Mouse (Mus musculus) layer of hippocampus, adult 9-10 months (tissue): ENCODE results near the gene Slc22a21.
A peak's percentile ranks its signal among the peaks of the same experiment; 100 is the strongest.
"Not testable (repeated sequence)": the region's sequence is repeated elsewhere in the genome, so short reads cannot be mapped to it uniquely, and the experiment has no call there.

Source experiments
- DNase-seq: peaks from one replicate; pipeline ENCODE4 v3.0.0; 2022; ENCODE audit warnings: low spot score

The Slc22a21 gene

DNA sequence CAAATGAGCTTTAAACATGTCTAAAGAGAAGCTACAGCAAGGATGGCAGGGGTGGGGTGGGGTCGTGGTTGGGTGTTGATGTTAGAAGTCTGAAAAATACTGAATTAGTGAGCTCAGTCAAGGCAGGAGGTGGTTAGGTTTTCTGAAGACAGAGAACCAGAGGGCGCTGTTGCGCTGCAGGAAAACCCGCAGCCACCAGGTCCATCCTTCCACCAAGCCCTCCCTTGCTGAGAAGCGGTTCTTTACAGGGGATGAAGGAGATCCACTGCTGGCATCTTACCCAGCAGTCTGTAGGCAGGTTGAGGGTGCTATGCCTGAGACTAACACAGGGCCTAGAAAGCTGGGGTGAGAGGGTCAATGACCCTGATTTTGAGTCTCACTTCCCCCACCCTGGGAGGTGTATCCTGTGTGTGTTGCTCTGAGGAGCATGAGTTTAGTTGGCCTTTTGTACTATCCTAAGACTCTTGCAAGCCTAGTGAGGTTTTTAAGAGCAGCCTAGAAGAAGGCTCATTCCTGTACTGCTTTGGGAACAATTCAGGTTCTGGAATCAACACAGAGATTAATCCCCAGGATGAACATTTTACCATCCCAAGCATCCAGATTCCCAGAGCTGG is 22.1 kb upstream of the Slc22a21 start:
- peak; percentile 39 for DNase-seq

DNA sequence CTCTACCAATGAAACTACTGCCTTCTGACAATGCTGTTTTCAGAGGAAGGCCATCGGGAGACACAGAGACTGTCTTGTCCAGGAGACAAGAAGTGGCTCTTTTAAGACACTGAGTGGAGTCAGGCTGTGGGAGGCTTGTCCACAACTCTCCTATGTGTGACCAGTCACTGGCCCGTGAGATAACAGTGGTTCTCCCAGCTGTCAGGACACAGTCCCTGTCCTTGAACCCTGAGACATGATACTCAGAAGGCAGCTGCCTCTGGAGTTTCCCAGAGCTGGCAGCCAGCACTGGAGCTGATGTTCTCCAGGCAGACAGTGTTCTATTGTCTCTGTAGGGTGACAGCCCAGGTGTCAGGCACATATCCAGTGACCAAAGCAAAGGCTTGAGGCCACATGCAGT is 17.5 kb upstream of the Slc22a21 start:
- DNase-seq: no peak

DNA sequence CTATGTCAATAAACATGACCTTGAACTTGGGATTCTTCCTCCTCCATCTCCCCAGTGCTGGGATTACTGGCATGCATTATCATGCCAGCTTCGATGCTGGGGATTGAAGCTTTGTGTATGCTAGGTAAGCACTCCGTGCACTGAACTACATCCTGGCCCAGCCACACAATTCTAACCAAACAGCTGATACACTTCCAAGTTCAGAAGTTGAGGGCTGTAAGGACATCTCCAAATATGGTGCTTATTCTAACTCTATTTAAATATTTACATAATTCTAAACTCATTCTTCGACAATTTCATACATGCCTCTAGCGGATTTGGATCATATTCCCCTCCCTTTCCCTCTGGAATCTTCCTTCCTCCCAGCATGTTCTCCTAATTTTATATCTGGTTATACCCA is 12.1 kb upstream of the Slc22a21 start:
- DNase-seq: no peak

DNA sequence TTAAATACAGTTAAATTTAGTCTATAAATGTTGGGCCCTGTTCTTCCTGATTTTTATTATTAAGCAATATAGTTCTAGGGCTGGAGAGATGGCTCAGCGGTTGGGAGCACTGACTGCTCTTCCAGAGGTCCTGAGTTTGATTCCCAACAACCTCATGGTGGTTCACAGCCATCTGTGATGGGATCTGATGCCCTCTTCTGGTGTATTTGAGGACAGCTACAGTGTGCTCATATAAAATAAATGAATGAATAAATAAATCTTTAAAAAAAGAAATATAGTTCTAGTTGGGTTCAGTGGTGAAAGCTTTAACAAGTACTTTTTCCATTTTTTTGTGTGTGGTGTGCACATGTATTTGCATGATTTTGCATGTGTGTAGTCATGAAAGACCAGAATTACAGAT is 9.1 kb upstream of the Slc22a21 start:
- no peak for DNase-seq

DNA sequence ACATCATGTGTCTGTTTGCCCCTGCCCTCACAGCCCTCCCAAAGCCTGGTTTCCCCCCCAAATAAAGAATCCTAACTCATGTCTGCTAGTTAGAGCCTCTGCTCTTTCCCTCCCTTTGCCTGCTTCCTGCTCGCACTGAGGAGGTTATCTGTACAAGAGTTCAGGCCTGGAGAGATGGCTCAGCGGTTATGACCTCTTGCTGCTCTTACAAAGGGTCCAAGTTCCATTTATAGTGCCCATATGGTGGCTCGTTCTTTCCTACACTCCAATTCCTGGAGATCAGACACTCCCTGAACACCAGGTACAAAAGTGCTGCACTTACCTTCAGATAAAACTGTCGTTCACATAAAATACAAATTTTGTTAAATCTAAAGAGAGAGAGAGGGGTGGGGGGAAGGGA is 7.9 kb upstream of the Slc22a21 start:
- DNase-seq: no peak

DNA sequence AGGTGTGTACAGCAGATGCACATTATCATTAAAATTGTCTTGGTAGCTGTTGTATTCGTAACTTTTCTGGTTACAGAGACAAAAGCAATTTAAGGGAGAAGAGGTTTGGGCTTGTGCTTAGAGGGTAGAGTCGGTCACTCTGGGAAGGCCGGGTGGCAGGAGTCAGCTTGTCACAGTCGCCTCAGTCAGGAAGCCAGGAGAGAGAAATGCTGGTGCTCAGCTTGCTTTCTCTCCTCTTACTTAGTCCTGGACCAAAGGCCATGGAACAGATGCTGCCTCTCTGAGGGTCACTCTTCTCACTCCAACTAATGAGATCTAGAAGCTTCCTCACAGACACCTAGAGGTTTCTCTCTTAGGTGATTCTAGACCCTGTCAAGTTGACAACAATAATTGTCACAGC is 1.3 kb upstream of the Slc22a21 start:
- no peak for DNase-seq

DNA sequence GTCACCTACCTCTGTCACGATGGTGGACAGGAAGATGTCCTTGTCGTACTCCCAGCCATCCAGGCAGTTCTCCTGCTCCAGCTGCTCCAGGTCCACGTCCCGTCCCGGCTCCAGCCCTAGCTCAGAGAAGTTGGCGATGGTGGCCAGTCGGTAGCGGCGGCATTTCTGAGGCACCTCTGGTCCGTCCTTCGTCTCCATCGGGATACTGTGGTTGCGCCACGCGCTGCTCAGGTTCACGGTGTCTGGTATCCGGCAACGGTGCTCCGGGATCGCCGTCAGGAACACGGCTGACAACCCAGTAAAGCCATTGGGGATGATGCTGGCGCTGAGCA is 710 bp downstream of the Slc22a21 start:
- DNase-seq: not testable (repeated sequence)

DNA sequence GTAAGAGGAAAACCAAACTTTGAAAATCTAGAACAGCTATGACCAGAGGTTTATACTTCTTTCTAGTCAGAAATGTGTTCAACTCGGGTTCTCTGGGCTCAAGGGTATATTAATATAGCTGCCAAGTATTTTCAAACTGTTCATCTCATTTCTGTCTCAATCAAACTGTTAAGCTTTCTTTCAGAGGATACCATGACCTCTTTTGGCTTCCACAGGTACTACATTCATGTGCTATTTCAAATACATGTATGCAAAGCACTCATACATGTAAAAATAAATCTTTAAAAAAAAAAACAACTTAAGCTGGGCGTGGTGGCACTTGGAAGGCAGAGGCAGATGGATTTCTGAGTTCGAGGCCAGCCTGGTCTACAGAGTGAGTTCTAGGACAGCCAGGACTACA is 2.5 kb downstream of the Slc22a21 start:
- DNase-seq: no peak

DNA sequence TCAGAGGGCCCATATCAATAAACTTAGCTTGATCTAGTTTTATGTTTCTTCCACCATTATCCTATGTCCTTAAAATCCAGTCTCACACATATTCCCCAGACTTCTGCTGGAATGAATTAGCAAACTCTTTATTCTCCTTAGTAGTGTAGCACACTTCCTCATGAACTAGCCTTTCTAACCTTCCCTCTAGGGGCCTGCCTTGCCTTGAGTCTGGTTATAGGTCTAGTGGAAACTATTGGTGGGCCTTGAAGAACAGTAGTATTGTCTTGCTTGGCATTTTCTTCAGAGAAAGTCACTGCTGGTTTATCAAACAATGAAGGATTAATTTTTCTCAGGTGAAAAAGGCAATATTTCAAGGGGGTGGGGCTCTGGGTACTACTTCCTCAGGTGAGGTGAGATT is 4.6 kb downstream of the Slc22a21 start:
- no peak for DNase-seq

DNA sequence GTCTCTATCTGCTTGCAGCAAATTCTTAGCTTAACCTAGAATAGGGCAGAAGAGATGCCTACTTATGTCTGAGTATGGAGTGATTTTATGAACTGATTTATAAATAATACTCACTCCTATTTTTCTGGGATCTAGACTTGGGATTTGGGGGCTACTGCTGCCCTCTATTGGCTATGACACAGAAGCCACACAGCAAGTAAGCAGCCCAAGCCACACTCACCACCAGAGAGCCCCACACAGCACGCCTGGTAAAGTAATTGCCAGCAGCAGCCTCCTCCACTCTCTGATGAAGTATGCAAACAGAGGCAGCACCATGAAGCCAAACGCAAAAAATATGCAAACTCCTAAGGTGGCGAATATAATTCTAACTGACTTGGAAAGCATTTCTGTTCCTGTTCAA is 21.1 kb downstream of the Slc22a21 start:
- no peak for DNase-seq

DNA sequence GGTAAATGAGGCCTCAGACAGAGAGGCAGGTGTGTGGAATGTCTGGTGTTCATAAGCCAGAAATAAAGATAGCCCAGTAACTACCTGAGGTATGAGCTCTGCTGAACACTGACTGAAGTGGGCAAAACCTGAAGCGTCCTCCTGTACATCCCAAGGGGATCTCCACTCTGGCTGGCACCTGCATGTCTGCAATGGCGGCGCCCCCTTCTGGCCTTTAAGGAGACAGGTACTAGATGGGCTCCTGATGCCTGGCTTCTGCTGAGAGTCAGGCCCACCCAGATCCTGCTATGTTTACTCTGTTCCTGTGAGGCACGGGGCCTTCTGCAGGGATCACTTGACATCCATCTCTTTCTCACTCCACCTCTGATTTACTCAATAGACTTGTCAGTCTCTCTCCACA is 22.0 kb downstream of the Slc22a21 start:
- not testable (repeated sequence) for DNase-seq

DNA sequence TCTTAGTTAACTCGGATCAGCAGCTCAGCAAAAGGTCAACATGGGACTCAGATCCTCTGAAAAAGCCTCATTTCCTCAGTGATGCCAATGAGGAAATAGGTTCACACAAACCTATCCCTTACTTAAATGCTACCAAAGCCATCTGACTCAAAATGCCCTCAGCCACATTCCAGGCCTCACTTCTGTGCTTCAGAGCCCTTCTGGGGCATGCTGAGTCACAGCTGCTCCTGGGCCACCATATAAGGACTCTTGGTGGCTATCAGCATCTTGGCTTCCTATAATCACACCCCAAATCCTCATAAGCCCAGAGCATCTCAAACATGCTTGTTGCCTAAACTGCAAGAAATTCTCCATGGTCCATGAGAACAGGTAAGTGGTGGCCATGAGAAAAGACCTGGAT is 23.5 kb downstream of the Slc22a21 start:
- no peak for DNase-seq

DNA sequence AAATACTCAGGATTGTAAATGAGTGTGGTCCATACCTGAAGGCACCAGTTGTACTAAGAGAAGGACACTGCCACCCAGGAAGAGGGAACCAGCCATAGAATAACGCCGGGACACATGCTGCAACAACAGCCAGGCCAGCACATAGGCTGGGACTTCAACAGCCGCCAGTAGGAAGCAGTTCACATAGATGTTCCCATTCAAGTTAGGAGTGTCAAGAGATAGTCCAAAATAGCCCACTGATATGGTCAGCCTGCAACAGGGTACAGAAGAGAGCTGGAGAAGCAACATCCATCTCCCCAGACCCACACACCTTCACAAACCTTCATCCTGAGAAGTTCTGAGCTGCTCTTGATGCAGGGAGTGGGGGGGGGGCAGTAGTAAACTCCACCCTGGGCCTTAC is 25.5 kb downstream of the Slc22a21 start:
- no peak for DNase-seq

DNA sequence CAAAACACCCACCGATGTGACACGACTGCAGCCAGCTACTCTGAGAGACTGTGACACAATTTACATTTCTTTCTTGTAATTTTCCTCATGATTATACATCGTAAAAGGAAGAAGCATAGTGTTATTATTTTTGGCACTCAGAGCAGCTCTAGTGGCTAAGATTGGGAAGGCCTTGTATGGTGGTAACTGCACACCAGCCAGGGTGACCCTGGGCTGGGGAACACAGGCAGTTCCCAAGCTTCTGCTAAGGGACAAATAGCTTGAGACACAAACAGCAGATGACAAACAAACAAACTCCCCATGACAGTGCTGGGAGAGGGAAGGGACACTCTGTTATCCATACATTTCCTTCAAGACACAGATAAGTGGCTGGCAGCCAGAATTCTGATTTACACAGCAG is 30.0 kb downstream of the Slc22a21 start:
- DNase-seq: not testable (repeated sequence)

DNA sequence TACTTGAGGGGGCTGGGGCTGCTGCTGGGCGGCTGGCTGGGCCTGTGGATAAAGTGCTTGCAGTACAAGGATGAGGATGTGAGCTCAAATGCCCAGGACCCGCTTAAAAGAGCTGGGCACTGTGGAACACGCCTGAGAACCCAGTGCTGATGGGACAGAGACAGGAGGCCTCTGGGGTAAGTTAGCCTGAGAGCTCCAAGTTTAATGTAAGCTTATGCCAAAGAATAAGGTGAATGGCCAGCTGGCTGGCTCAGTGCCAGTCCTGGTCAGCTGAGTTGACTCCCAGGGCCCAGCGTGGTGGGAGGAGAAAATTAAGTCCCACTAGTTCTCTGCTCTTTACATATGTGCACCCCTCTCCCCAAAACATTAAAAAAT is 48.2 kb downstream of the Slc22a21 start:
- not testable (repeated sequence) for DNase-seq

DNA sequence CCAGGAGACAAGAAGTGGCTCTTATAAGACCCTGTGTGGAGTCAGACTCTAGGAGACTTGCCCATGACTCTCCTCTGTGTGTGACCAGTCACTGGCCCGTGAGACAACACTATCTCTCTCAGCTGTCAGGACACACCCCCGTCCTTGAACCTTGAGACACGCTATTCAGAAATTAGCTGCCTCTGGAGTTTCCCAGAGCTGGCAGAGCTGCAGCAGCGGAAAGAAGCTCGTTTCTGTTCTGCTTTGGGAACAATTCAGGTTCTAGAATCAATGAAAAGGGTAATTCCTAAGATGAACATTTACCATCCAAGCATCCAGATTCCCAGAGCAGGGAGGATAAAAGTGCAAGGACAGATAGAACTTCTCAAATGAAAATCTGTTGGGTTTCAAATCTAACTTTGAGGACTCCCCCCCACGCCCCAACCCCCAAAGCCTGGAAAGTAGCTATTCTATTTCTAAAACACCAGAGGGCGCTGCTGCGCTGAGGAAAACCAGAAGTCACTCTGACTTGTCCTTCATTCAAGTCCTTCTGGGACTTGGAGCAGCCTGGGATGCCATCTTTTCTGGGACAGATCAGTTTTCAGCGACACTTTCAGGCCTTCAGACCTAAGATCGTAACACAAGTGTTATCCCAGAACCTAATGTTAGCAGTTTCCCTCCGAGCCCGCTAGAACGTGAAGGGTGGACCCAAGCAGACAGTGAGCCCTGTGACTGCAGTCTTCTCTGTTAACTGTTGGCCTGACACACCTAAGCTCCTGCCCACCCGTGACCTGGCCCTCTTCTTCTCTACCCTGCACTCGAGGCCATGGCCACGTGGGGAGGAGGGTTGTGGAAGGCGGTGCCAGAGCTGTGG is 48.8 kb downstream of the Slc22a21 start:
- no peak for DNase-seq

DNA sequence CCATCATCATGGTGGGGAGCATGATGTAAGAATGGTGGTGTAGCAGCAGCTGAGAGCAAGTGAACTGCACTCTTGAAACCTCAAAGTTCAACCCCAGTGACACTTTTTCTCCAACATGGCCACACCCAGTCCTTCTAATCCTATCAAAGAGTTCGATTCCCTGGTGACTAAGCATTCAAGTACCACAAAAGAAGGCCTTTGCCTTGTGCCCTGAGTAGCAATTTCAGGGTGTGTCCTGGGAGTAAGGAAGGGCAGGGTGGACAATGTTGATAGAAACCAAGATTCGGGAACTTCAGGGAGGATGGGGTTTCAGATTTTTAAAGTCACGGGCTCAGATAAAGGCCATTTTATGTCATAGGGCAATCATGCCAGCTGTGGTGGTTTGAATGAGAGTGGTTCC is 50.4 kb downstream of the Slc22a21 start:
- no peak for DNase-seq

DNA sequence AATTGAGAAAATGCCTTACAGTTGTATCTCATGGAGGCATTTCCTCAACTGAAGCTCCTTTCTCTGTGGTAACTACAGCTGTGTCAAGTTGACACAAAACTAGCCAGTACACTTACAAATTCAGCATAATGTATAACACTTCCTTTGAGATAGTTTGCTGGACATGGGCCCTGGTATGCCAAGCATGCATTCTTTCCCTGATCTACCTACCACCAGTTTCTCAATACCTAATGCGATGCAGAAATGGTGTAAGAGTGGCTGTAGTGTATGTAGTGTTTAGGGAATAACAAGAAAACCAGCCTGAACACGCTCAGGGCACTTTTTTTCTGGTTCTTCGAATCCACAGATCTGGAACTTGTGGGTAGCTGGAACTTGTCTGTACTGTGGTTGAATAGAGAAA is 51.5 kb downstream of the Slc22a21 start:
- DNase-seq: no peak

DNA sequence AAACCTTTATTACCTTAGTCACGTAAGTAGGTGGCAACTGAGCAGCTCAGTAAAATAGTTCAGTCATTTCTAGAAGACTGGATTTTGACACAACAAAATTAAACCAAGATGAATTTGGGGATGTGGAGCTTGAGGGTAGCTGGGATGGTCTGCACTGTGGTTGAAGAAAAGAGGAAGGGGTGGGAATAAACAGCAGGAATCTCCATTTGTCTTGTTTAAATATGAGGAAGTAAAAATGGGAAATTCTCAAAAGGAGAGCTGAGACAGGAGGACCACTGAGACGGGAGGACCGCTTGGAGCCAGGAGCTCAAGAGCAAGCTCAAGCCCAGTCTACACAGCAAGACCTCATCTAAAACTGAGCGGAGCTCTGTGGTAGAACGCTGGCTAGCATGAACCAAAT is 53.8 kb downstream of the Slc22a21 start:
- DNase-seq: no peak

DNA sequence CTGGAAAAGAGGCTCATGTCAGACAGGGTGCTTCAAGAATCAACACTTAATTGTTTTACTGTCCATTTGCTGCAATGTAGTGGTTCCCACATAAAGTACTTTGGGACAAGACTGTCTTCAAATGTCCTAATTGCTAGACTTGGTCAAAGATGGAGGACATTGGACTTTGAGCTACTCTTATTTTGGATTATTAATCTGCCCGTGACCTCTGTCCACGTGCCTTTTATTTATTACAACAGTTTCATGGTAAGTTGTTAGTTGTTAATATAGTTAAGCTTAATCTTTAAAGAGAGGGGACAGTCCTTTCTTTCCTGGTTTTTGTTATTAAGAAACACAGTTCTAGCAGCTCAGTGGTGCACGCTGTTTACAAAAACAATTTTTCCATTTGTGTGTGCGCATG is 61.3 kb downstream of the Slc22a21 start:
- DNase-seq: no peak

DNA sequence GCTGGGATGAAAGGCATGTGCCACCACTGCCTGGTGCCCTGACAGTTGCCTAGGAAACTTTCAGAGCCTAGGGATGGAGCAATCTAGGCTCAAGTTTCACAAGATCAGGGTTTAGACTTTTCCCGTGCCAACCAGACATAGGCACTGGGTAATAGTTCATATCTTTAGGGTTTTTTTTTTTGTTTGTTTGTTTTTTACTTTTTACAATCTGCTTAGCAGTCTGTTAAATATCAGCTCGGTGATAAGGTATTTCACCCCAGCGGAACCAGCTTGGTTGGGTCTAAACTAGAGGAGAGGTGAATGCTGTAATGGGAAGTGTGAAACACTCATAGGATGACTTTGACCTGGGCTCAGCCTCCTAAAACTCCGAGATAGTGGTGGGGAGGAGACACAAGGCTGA is 69.1 kb downstream of the Slc22a21 start:
- no peak for DNase-seq

DNA sequence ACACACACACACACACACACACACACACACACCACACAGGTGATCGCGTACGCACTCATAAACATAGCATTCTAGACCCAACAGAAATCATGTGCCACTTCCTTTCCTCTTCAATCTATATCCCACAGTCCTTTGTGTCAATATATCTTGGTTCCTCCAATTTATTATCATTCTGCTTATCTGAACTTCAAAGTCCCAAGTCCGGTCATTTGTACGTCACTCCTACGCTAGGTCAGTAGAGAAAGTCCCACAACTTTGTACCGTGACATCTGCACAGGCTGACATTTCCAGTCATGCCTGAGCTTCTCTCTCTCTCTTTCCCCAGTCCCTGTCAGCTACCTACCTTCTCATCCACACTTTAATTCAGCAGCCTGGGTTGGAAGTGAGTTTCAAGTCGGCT is 71.4 kb downstream of the Slc22a21 start:
- no peak for DNase-seq

DNA sequence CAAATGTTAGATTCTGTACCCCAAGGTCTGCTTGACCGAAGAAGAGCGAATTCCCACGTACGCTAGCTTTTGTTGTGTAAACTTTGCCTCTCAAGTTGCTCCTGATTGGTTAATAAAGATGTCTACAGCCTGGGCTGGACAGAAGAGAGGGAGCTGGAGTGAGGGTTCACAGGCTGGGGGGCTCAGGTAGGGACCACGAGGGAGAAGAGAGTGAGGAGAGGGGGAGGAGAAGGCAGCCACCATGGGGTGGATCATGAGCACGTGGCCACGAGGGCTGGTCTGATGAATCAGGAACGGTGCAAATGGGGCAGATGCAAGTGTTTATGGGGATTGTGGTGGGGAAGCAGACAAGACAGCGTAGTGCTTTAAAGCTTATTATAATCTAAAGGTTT is 75.6 kb downstream of the Slc22a21 start:
- no peak for DNase-seq
